ENCODE assay signal across 11 mouse cellular contexts in genomic region chr3:122073595-122073994, GRCm38 (mm10). TPM values are rescaled to one million over a fixed set of nuclear protein-coding genes. Genes with fewer than 3 reads are reported as not detected.
DNase-seq lines count a peak whose midpoint lies in the region; ATAC-seq and TF ChIP-seq lines count a peak whose summit lies in the region.
"Had no signal": no experiment of that assay in that cellular context is flagged by ENCODE, and none has a peak within 500 bp of the region (broad histone marks: within the 10 kb centered on the region; RNA-seq: fewer than 3 reads in every experiment).

No protein-coding gene starts in this region.

- no peaks in the 10 kb centered on the region for H3K27me3 ChIP-seq in heart, embryonic 10.5 days (ENCODE audit: insufficient read depth, poor library complexity, severe bottlenecking)
- no peaks in the 10 kb centered on the region for H3K27me3 ChIP-seq in intestine, embryonic 15.5 days (replicated peaks)
- H3K27me3 ChIP-seq in liver, postnatal 0 days (ENCODE audit: insufficient read depth, low read length), result no peaks in the 10 kb centered on the region

- no peaks in the 10 kb centered on the region for H3K9me3 ChIP-seq in heart, embryonic 10.5 days
- H3K9me3 ChIP-seq in intestine, embryonic 15.5 days, result no peaks in the 10 kb centered on the region
- no peaks in the 10 kb centered on the region for H3K9me3 ChIP-seq in liver, postnatal 0 days (ENCODE audit: low read length)

- ATAC-seq in intestine, embryonic 15.5 days, result no peak
- peak; percentile 26; the same call in 1 of the 2 replicates for ATAC-seq in liver, postnatal 0 days
- ATAC-seq: forebrain, embryonic 14.5 days; midbrain, embryonic 16.5 days had no signal

- WGBS in heart, embryonic 10.5 days, result 61% methylated on average over 5 of the region's 5 CpGs
- 70% methylated on average over 5 of the region's 5 CpGs for WGBS in intestine, embryonic 15.5 days
- 61% methylated on average over 5 of the region's 5 CpGs for WGBS in liver, postnatal 0 days (ENCODE audit: insufficient replicate concordance)

- TF ChIP-seq EP300 in liver, postnatal 0 days (IDR thresholded peaks at IDR 0.05; ENCODE audit: low read depth), result no peak

- no peak for DNase-seq in heart, embryonic 10.5 days (ENCODE audit: low spot score)
- no peak for DNase-seq in heart, postnatal 14 days
- DNase-seq in layer of hippocampus, adult 2 months (ENCODE audit: low spot score in 2 of 2), result no peak
- DNase-seq in layer of hippocampus, postnatal 25 days (ENCODE audit: extremely low spot score in 1 of 2, low spot score in 1 of 2), result no peak
- DNase-seq in liver, postnatal 0 days, result no peak
- no peak for DNase-seq in ovary, postnatal 10 days (ENCODE audit: low spot score)
- no peak for DNase-seq in right cerebral cortex, adult 2 months (ENCODE audit: low spot score in 2 of 2)
- DNase-seq: gastrocnemius, postnatal 36 days had no signal

- H3K27ac ChIP-seq in heart, embryonic 10.5 days, result peak overlapping the region; percentile 84
- peak overlapping the region; percentile 80 for H3K27ac ChIP-seq in layer of hippocampus, adult 2 months
- peak overlapping the region; percentile 82; the same call in 1 of the 2 replicates for H3K27ac ChIP-seq in intestine, embryonic 15.5 days
- H3K27ac ChIP-seq in liver, postnatal 0 days (ENCODE audit: low read depth), result peak overlapping the region; percentile 84

- no peak overlapping the region for H3K9ac ChIP-seq in intestine, embryonic 15.5 days
- H3K9ac ChIP-seq in liver, postnatal 0 days (replicated peaks), result no peak overlapping the region

- H3K4me3 ChIP-seq in heart, embryonic 10.5 days, result no peak overlapping the region
- H3K4me3 ChIP-seq in layer of hippocampus, adult 2 months, result no peak overlapping the region
- no peak overlapping the region for H3K4me3 ChIP-seq in intestine, embryonic 15.5 days (replicated peaks)
- H3K4me3 ChIP-seq in liver, postnatal 0 days (ENCODE audit: low read depth, low read length), result no peak overlapping the region

- H3K4me1 ChIP-seq in heart, embryonic 10.5 days, result peaks cover 40% of the 10 kb centered on the region
- H3K4me1 ChIP-seq in intestine, embryonic 15.5 days (replicated peaks), result peaks cover 27% of the 10 kb centered on the region
- peaks cover 16% of the 10 kb centered on the region; the same call in 1 of the 2 replicates for H3K4me1 ChIP-seq in liver, postnatal 0 days (ENCODE audit: insufficient read depth)

- TF ChIP-seq CTCF in layer of hippocampus, adult 2 months (conservative IDR thresholded peaks at IDR 0.05), result no peak
- TF ChIP-seq CTCF in liver, postnatal 0 days (IDR thresholded peaks at IDR 0.05; ENCODE audit: low read depth), result no peak

- no peaks in the 10 kb centered on the region for H3K36me3 ChIP-seq in heart, embryonic 10.5 days
- no peaks in the 10 kb centered on the region for H3K36me3 ChIP-seq in intestine, embryonic 15.5 days
- no peaks in the 10 kb centered on the region for H3K36me3 ChIP-seq in liver, postnatal 0 days (replicated peaks; ENCODE audit: insufficient read depth, low read length)

- H3K4me2 ChIP-seq in intestine, embryonic 15.5 days (replicated peaks), result no peak overlapping the region
- H3K4me2 ChIP-seq in liver, postnatal 0 days (ENCODE audit: low read depth, low read length), result no peak overlapping the region

- intact Hi-C loops in heart, postnatal 14 days (cut with DNase I), result no loop called here

RNA-seq across cellular contexts. Expression of gene Abca4, which starts 29.4 kb away (rescaled TPM):
- 7.1 and 8.5 TPM in 2 replicates for polyA plus RNA-seq in heart, embryonic 10.5 days (2016; fragmentation: Nextera tagmentation; extraction: Ambion mirVana)
- total RNA-seq in heart, postnatal 14 days (2021), result 1 to 10 TPM; 4.2 to 4.3 TPM
- 1 to 10 TPM in 1 of 2 experiments, under 1 TPM in 1; 0.96 to 1.7 TPM for total RNA-seq in layer of hippocampus, adult 2 months (2021)
- total RNA-seq in layer of hippocampus, postnatal 25 days (2021), result 1 to 10 TPM in 1 of 2 experiments, under 1 TPM in 1; 0.98 to 2.3 TPM
- 0.86 and 1.1 TPM in 2 replicates for polyA plus RNA-seq in intestine, embryonic 15.5 days (2015; fragmentation: Nextera tagmentation; extraction: Ambion mirVana)
- polyA plus RNA-seq in liver, postnatal 0 days (2015; fragmentation: Nextera tagmentation; extraction: Ambion mirVana), result 0.22 and 0.40 TPM in 2 replicates
